Mouse (Mus musculus) kidney, embryonic 14.5 days (tissue): ENCODE data around the gene 1520401A03Rik. TPM values are rescaled to one million over a fixed set of nuclear protein-coding genes. Genes with fewer than 3 reads are reported as not detected.

Experiments used
- ATAC-seq: fragments of 200-750 bp; cut with Nextera tagmentation; 2 replicates; pipeline ENCODE4 v1.8.0; 2017; ENCODE audit warnings: moderate number of reproducible peaks, mild to moderate bottlenecking, moderate TSS enrichment, moderate library complexity; ENCODE audit not compliant: low FRiP score, low TSS enrichment
- H3K27ac ChIP-seq: fragments of 300-500 bp; sonication (generic); 2 replicates; pipeline ENCODE4 v1.5.1; 2014; ENCODE audit warnings: low read depth, mild to moderate bottlenecking, low read length, moderate library complexity, mixed read lengths
- H3K27me3 ChIP-seq: fragments of 300-500 bp; sonication (generic); 2 replicates; pipeline ENCODE4 v1.6.1; 2014; ENCODE audit warnings: mild to moderate bottlenecking, low read length; ENCODE audit not compliant: control insufficient read depth, insufficient read depth
- H3K36me3 ChIP-seq: fragments of 300-500 bp; sonication (generic); 2 replicates; pipeline ENCODE4 v1.6.1; 2014; ENCODE audit warnings: low read length, mixed read lengths; ENCODE audit not compliant: control insufficient read depth, insufficient read depth
- H3K4me1 ChIP-seq: fragments of 300-500 bp; sonication (generic); 2 replicates; pipeline ENCODE4 v1.6.1; 2014; ENCODE audit warnings: low read length, mixed read lengths; ENCODE audit not compliant: control insufficient read depth, insufficient read depth
- H3K4me2 ChIP-seq: fragments of 300-500 bp; sonication (generic); replicated peaks from 2 replicates; pipeline ENCODE4 v1.6.1; 2014; ENCODE audit warnings: low read depth, mild to moderate bottlenecking, low read length
- H3K4me3 ChIP-seq: fragments of 300-500 bp; sonication (generic); 2 replicates; pipeline ENCODE4 v1.5.1; 2014; ENCODE audit warnings: mild to moderate bottlenecking, low read length
- H3K9ac ChIP-seq: fragments of 300-500 bp; sonication (generic); 2 replicates; pipeline ENCODE4 v1.6.1; 2014; ENCODE audit warnings: low read depth, mild to moderate bottlenecking, low read length, moderate library complexity
- H3K9me3 ChIP-seq: fragments of 300-500 bp; sonication (generic); 2 replicates; pipeline ENCODE4 v1.6.1; 2016; ENCODE audit warnings: low read length; ENCODE audit not compliant: control insufficient read depth
- WGBS: fragments of 180-500 bp; shearing (Covaris S2); extraction: QIAGEN DNeasy Blood & Tissue Kit; methylation state at CpG from one replicate; pipeline ENCODE4 v1.1.7; 2014; 5-methylcytosine and 5-hydroxymethylcytosine counted together
- polyA plus RNA-seq: library from polyadenylated mRNA; unstranded; fragments of >200 nt; fragmentation: Nextera tagmentation; extraction: Ambion mirVana; gene quantifications from 2 replicates; pipeline ENCODE4 v1.2.1, GENCODE M21; 2014

The 1520401A03Rik gene
- polyA plus RNA-seq, 1 experiment from 2014 or later: 0.15 TPM

- Histone ChIP-seq H3K27ac (peak overlapping the region; percentile 53; the same call in 1 of the 2 replicates), H3K4me2 (peak overlapping the region; percentile 63)
Observed at GRCm38 (mm10) chr17:23725477-23725876, 2.9 kb upstream of the 1520401A03Rik start.

GRCm38 (mm10) chr17:23721886-23722285 is 697 bp downstream of the 1520401A03Rik start:
- no peaks in the 10 kb centered on the region for H3K36me3 ChIP-seq
- H3K9ac ChIP-seq: no peak overlapping the region
- H3K4me3 ChIP-seq: no peak overlapping the region
- WGBS: 83% methylated on average over 2 of the region's 2 CpGs
- no peak for ATAC-seq
- no peaks in the 10 kb centered on the region for H3K27me3 ChIP-seq
- no peak overlapping the region for H3K27ac ChIP-seq
- H3K9me3 ChIP-seq: no peaks in the 10 kb centered on the region
- no peak overlapping the region for H3K4me2 ChIP-seq
- 0 out of 2 replicates have a peak, but pooled peaks cover 5% of the 10 kb centered on the region for H3K4me1 ChIP-seq

More at GRCm38 (mm10) chr17:23725477-23725876, 2.9 kb upstream of the 1520401A03Rik start:
- no peaks in the 10 kb centered on the region for H3K36me3 ChIP-seq
- no peak for ATAC-seq
- H3K4me1 ChIP-seq: 0 out of 2 replicates have a peak, but pooled peaks cover 5% of the 10 kb centered on the region
- H3K9me3 ChIP-seq: no peaks in the 10 kb centered on the region
- peak overlapping the region; percentile 90 for H3K4me3 ChIP-seq
- WGBS: 59% methylated on average over 4 of the region's 4 CpGs
- peak overlapping the region; percentile 64; the same call in 1 of the 2 replicates for H3K9ac ChIP-seq
- no peaks in the 10 kb centered on the region for H3K27me3 ChIP-seq

- 50% methylated on average over 1 of the region's 1 CpGs for WGBS
- H3K9me3 ChIP-seq: no peaks in the 10 kb centered on the region
- H3K4me2 ChIP-seq: no peak overlapping the region
- H3K36me3 ChIP-seq: no peaks in the 10 kb centered on the region
- no peak for ATAC-seq
- no peak overlapping the region for H3K27ac ChIP-seq
- no peaks in the 10 kb centered on the region for H3K27me3 ChIP-seq
- no peaks in the 10 kb centered on the region for H3K4me1 ChIP-seq
- no peak overlapping the region for H3K9ac ChIP-seq
- H3K4me3 ChIP-seq: no peak overlapping the region
Observed at GRCm38 (mm10) chr17:23719455-23719854, 3.1 kb downstream of the 1520401A03Rik start.

- Histone ChIP-seq H3K36me3 (no peaks in the 10 kb centered on the region), H3K4me2 (no peak overlapping the region), H3K4me1 (no peaks in the 10 kb centered on the region), H3K27me3 (no peaks in the 10 kb centered on the region), H3K9me3 (no peaks in the 10 kb centered on the region), H3K4me3 (no peak overlapping the region), H3K27ac (no peak overlapping the region), H3K9ac (no peak overlapping the region)
- WGBS: 68% methylated on average over 2 of the region's 2 CpGs
- no peak for ATAC-seq
Observed at GRCm38 (mm10) chr17:23717003-23717402, 5.6 kb downstream of the 1520401A03Rik start.

- no peaks in the 10 kb centered on the region for H3K9me3 ChIP-seq
- 0 out of 2 replicates have a peak, but pooled peaks cover 6% of the 10 kb centered on the region for H3K4me1 ChIP-seq
- no peak overlapping the region; the same call in 1 of the 2 replicates for H3K4me3 ChIP-seq
- H3K27ac ChIP-seq: no peak overlapping the region
- peak; percentile 68 for ATAC-seq
- 0 out of 2 replicates have a peak, but pooled peaks cover 3% of the 10 kb centered on the region for H3K27me3 ChIP-seq
- WGBS: 0% methylated on average over 3 of the region's 3 CpGs
- H3K4me2 ChIP-seq: no peak overlapping the region
- no peaks in the 10 kb centered on the region for H3K36me3 ChIP-seq
- H3K9ac ChIP-seq: no peak overlapping the region
Observed at GRCm38 (mm10) chr17:23706212-23706611, 16.4 kb downstream of the 1520401A03Rik start.

- no peak for ATAC-seq
Observed at GRCm38 (mm10) chr17:23705525-23706104, 17.0 kb downstream of the 1520401A03Rik start.

GRCm38 (mm10) chr17:23704741-23705140 is 17.8 kb downstream of the 1520401A03Rik start:
- no peak for ATAC-seq
- no peak overlapping the region for H3K4me3 ChIP-seq
- H3K4me2 ChIP-seq: no peak overlapping the region
- H3K4me1 ChIP-seq: 0 out of 2 replicates have a peak, but pooled peaks cover 6% of the 10 kb centered on the region
- WGBS: 48% methylated on average over 7 of the region's 7 CpGs
- H3K9me3 ChIP-seq: no peaks in the 10 kb centered on the region
- no peaks in the 10 kb centered on the region for H3K36me3 ChIP-seq
- H3K27me3 ChIP-seq: peaks cover 6% of the 10 kb centered on the region; the same call in 1 of the 2 replicates
- H3K27ac ChIP-seq: no peak overlapping the region
- H3K9ac ChIP-seq: no peak overlapping the region

More at GRCm38 (mm10) chr17:23705525-23706104, 17.0 kb downstream of the 1520401A03Rik start:
- H3K4me2 ChIP-seq: no peak overlapping the region
- no peak overlapping the region for H3K9ac ChIP-seq
- H3K4me1 ChIP-seq: 0 out of 2 replicates have a peak, but pooled peaks cover 6% of the 10 kb centered on the region
- 82% methylated on average over 7 of the region's 7 CpGs for WGBS
- H3K27ac ChIP-seq: no peak overlapping the region
- H3K9me3 ChIP-seq: no peaks in the 10 kb centered on the region
- H3K36me3 ChIP-seq: no peaks in the 10 kb centered on the region
- no peak overlapping the region for H3K4me3 ChIP-seq
- H3K27me3 ChIP-seq: 0 out of 2 replicates have a peak, but pooled peaks cover 3% of the 10 kb centered on the region

GRCm38 (mm10) chr17:23703301-23703700 is 19.3 kb downstream of the 1520401A03Rik start:
- WGBS: 86% methylated on average over 9 of the region's 9 CpGs
- no peaks in the 10 kb centered on the region for H3K36me3 ChIP-seq
- no peak for ATAC-seq
- H3K4me3 ChIP-seq: no peak overlapping the region
- no peak overlapping the region for H3K4me2 ChIP-seq
- 0 out of 2 replicates have a peak, but pooled peaks cover 8% of the 10 kb centered on the region for H3K4me1 ChIP-seq
- peaks cover 19% of the 10 kb centered on the region for H3K27me3 ChIP-seq
- no peaks in the 10 kb centered on the region for H3K9me3 ChIP-seq
- no peak overlapping the region for H3K27ac ChIP-seq
- H3K9ac ChIP-seq: no peak overlapping the region

GRCm38 (mm10) chr17:23700079-23700478 is 22.5 kb downstream of the 1520401A03Rik start:
- under 1% methylated on average over 22 of the region's 28 CpGs for WGBS
- Histone ChIP-seq H3K4me3 (peak overlapping the region; percentile 70), H3K27ac (no peak overlapping the region), H3K4me2 (peak overlapping the region; percentile 100), H3K9ac (peak overlapping the region; percentile 63), H3K36me3 (no peaks in the 10 kb centered on the region), H3K4me1 (peaks cover 9% of the 10 kb centered on the region; the same call in 1 of the 2 replicates), H3K27me3 (peaks cover 20% of the 10 kb centered on the region), H3K9me3 (no peaks in the 10 kb centered on the region)
- peak; percentile 93 for ATAC-seq
